Mouse (Mus musculus) embryonic facial prominence, embryonic 12.5 days (tissue): ENCODE measurements around the gene Pramef12. TPM values are rescaled to one million over a fixed set of nuclear protein-coding genes. Genes with fewer than 3 reads are reported as not detected.

Experiments
- ATAC-seq: fragments of 200-750 bp; cut with Nextera tagmentation; 2 replicates; pipeline ENCODE4 v1.8.0; 2017; ENCODE audit not compliant: insufficient number of reproducible peaks, insufficient read depth, low FRiP score, low TSS enrichment
- H3K27ac ChIP-seq: fragments of 300-500 bp; sonication (generic); 2 replicates; pipeline ENCODE4 v1.5.1; 2016; ENCODE audit warnings: mild to moderate bottlenecking
- H3K27me3 ChIP-seq: fragments of 300-500 bp; sonication (generic); 2 replicates; pipeline ENCODE4 v1.6.1; 2016; ENCODE audit warnings: mild to moderate bottlenecking, moderate library complexity
- H3K36me3 ChIP-seq: fragments of 300-500 bp; sonication (generic); 2 replicates; pipeline ENCODE4 v1.6.1; 2016; ENCODE audit warnings: mild to moderate bottlenecking
- H3K4me1 ChIP-seq: fragments of 300-500 bp; sonication (generic); 2 replicates; pipeline ENCODE4 v1.6.1; 2016
- H3K4me2 ChIP-seq: fragments of 300-500 bp; sonication (generic); replicated peaks from 2 replicates; pipeline ENCODE4 v1.6.1; 2016; ENCODE audit warnings: mild to moderate bottlenecking, moderate library complexity
- H3K4me3 ChIP-seq: fragments of 300-500 bp; sonication (generic); 2 replicates; pipeline ENCODE4 v1.5.1; 2016; ENCODE audit warnings: mild to moderate bottlenecking
- H3K9ac ChIP-seq: fragments of 300-500 bp; sonication (generic); 2 replicates; pipeline ENCODE4 v1.6.1; 2016; ENCODE audit warnings: mild to moderate bottlenecking, moderate library complexity
- H3K9me3 ChIP-seq: fragments of 300-500 bp; sonication (generic); 2 replicates; pipeline ENCODE4 v1.6.1; 2016; ENCODE audit warnings: mild to moderate bottlenecking, moderate library complexity
- WGBS: fragments of 180-500 bp; shearing (Covaris S2); methylation state at CpG from one replicate; pipeline ENCODE4 v1.1.7; 2016; 5-methylcytosine and 5-hydroxymethylcytosine counted together
- polyA plus RNA-seq: library from polyadenylated mRNA; unstranded; fragments of >200 nt; fragmentation: Nextera tagmentation; extraction: Ambion mirVana; gene quantifications from 2 replicates; pipeline ENCODE4 v1.2.1, GENCODE M21; 2016

Pramef12 gene
- polyA plus RNA-seq, result 0.14 TPM in 1 of 2 replicates, not detected in the other

DNA sequence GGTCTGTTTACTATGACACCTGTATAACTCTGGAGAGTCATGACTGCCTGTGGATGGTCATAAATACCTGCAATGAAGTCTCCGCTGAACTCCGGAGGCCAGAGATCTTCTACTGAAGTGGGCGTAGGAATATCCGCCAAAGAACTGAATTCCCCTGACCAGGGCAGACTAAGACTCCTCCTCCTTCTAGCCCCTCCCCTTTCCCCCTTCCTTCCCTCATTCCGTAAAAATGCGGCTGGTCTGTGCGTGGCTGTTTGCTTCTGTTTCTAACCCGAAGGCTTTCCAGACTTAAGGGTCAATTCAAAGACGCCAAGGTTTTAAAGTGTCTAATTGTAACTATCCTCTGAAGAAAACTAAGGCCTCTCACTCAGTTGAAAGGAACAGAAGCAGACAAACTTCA, at the start of gene Pramef12:
Pramef12 (minus strand) TSS at position 175 of the 400 bp plus-strand sequence.
- Histone ChIP-seq H3K4me1 (no peaks in the 10 kb centered on the region), H3K9me3 (no peaks in the 10 kb centered on the region), H3K36me3 (no peaks in the 10 kb centered on the region), H3K27me3 (no peaks in the 10 kb centered on the region), H3K27ac (no peak within 1 kb of the TSS), H3K4me2 (no peak within 1 kb of the TSS), H3K9ac (no peak within 1 kb of the TSS), H3K4me3 (no peak within 1 kb of the TSS)
- WGBS, result 68% methylated on average over 9 of the region's 9 CpGs
- no peak for ATAC-seq

DNA sequence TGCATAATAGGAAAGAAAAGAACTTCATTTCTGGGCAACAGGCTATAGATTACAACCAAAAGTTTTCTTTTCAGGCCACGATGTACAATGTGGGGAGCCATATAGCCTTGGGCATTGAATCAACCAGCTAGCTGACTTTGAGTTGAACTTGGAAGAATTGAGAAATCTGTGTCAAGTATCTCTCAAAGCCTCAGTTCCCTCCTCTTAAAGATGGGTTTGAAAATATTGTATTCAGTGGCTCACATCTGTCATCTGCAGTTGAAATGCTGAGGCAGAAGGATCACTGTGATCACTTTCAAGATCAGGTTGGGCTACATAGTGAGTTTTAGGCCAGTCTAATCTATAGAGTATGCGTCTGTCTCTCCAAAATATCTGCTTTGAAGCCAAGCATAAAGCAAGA, 45.0 kb upstream of the Pramef12 start, which contains the start of gene Gm9944:
Gm9944 (minus strand) TSS at position 101 of the 400 bp plus-strand sequence.
- Histone ChIP-seq H3K9me3 (no peaks in the 10 kb centered on the region; the same call in 1 of the 2 replicates), H3K27me3 (no peaks in the 10 kb centered on the region), H3K27ac (no peak within 1 kb of the TSS), H3K4me3 (no peak within 1 kb of the TSS), H3K4me2 (no peak within 1 kb of the TSS), H3K4me1 (no peaks in the 10 kb centered on the region), H3K36me3 (no peaks in the 10 kb centered on the region), H3K9ac (no peak within 1 kb of the TSS)
- no peak for ATAC-seq
- WGBS, result 76% methylated on average over 2 of the region's 2 CpGs

- no peak overlapping the region for H3K27ac ChIP-seq
- H3K27me3 ChIP-seq, result no peaks in the 10 kb centered on the region
- H3K9ac ChIP-seq, result no peak overlapping the region
- 63% methylated on average over 2 of the region's 2 CpGs for WGBS
- H3K9me3 ChIP-seq, result no peaks in the 10 kb centered on the region
- H3K4me2 ChIP-seq, result no peak overlapping the region
- H3K4me3 ChIP-seq, result no peak overlapping the region
- no peaks in the 10 kb centered on the region for H3K4me1 ChIP-seq
- no peak for ATAC-seq
- H3K36me3 ChIP-seq, result no peaks in the 10 kb centered on the region
These were observed 40.3 kb upstream of the Pramef12 start for GRCm38 (mm10) chr4:144448546-144448945.

- Histone ChIP-seq H3K36me3 (no peaks in the 10 kb centered on the region), H3K9me3 (peaks cover 3% of the 10 kb centered on the region; the same call in 1 of the 2 replicates), H3K4me2 (no peak overlapping the region), H3K4me1 (no peaks in the 10 kb centered on the region), H3K9ac (no peak overlapping the region), H3K27me3 (no peaks in the 10 kb centered on the region), H3K27ac (no peak overlapping the region), H3K4me3 (no peak overlapping the region)
- no peak for ATAC-seq
- 88% methylated on average over 1 of the region's 1 CpGs for WGBS
These were observed 33.3 kb upstream of the Pramef12 start for GRCm38 (mm10) chr4:144441582-144441981.

- Histone ChIP-seq H3K4me3 (no peak overlapping the region), H3K4me2 (no peak overlapping the region), H3K4me1 (no peaks in the 10 kb centered on the region)
These were observed 32.8 kb upstream of the Pramef12 start for GRCm38 (mm10) chr4:144441095-144441494.

DNA sequence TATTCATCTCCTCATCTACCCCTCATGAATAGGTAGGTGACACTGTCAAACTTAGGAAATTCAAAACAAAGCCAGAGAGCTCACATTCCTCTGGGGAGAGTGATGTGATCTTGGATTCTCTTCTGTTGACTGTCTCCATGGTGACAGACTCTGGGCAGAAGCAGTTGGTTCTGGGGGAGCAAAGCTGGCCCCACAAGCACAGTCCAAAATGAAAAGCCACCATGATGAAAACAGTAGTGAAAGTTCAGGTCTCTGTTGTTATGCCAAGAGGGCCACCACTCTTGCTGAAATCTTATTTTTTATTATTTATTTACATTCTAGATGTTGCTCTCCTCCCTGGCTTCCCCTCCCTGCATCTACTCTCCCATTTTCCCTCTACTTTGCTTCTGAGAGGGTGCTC, 30.4 kb upstream of the Pramef12 start, which contains the start of gene 1700012P22Rik:
1700012P22Rik (minus strand) TSS at position 101 of the 400 bp plus-strand sequence.
- Histone ChIP-seq H3K27ac (no peak within 1 kb of the TSS), H3K27me3 (no peaks in the 10 kb centered on the region), H3K4me2 (no peak within 1 kb of the TSS), H3K4me1 (no peaks in the 10 kb centered on the region), H3K4me3 (no peak within 1 kb of the TSS), H3K9me3 (peaks cover 3% of the 10 kb centered on the region; the same call in 1 of the 2 replicates), H3K36me3 (no peaks in the 10 kb centered on the region), H3K9ac (no peak within 1 kb of the TSS)
- ATAC-seq, result no peak

More at GRCm38 (mm10) chr4:144441095-144441494, 32.8 kb upstream of the Pramef12 start:
- no peak for ATAC-seq
- H3K36me3 ChIP-seq, result no peaks in the 10 kb centered on the region
- H3K9ac ChIP-seq, result no peak overlapping the region
- no peak overlapping the region for H3K27ac ChIP-seq
- peaks cover 3% of the 10 kb centered on the region; the same call in 1 of the 2 replicates for H3K9me3 ChIP-seq
- WGBS, result 69% methylated on average over 4 of the region's 4 CpGs
- H3K27me3 ChIP-seq, result no peaks in the 10 kb centered on the region

DNA sequence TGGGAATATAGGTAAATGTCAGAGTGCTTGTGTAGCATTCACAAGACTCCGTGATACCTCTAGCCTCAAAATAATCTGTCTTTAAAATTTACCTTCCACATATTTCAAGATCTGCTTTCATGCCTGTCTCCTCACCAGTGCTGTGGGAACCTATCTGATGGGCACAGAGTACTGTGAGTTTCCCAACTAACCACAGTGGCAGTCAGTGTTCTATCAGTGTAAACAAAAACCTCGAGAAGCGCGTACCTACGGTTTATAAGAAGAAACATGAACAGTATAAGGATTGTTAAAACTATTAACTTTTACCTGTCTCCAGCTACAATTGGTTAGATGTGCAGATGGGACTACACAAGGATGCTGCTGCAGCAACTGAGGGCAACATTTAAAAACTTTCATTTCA, 25.0 kb upstream of the Pramef12 start:
- H3K27me3 ChIP-seq, result no peaks in the 10 kb centered on the region
- no peak overlapping the region for H3K4me3 ChIP-seq
- H3K36me3 ChIP-seq, result no peaks in the 10 kb centered on the region
- ATAC-seq, result no peak
- no peak overlapping the region for H3K27ac ChIP-seq
- 86% methylated on average over 5 of the region's 5 CpGs for WGBS
- no peak overlapping the region for H3K4me2 ChIP-seq
- no peak overlapping the region for H3K9ac ChIP-seq
- H3K9me3 ChIP-seq, result peaks cover 6% of the 10 kb centered on the region; the same call in 1 of the 2 replicates
- no peaks in the 10 kb centered on the region for H3K4me1 ChIP-seq

- Histone ChIP-seq H3K27me3 (no peaks in the 10 kb centered on the region), H3K27ac (no peak overlapping the region), H3K4me3 (no peak overlapping the region), H3K9me3 (peaks cover 9% of the 10 kb centered on the region; the same call in 1 of the 2 replicates), H3K4me1 (no peaks in the 10 kb centered on the region), H3K36me3 (no peaks in the 10 kb centered on the region), H3K9ac (no peak overlapping the region), H3K4me2 (no peak overlapping the region)
- 78% methylated on average over 2 of the region's 2 CpGs for WGBS
- no peak for ATAC-seq
These were observed 22.5 kb upstream of the Pramef12 start for GRCm38 (mm10) chr4:144430723-144431122.

DNA sequence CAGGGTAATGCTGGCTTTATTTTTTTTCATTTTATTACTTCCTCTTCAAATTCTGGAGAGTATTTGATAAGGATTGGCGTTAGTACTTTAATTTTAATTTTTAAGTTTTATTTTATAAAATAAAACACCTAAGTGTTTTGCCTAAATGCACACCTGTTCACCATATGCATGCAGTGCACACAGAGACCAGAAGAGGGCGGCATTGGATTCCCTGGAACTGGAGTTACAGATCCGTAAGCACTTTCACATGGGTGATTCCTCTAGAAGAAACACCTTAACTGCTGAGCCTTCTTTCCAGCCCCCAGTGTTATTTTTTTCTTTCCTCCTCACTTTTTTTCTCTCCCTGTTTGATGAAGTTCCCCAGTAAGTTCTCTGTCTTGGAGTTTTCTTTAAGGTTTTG, 20.6 kb upstream of the Pramef12 start:
- Histone ChIP-seq H3K36me3 (no peaks in the 10 kb centered on the region), H3K4me1 (no peaks in the 10 kb centered on the region), H3K27ac (no peak overlapping the region), H3K9me3 (peaks cover 9% of the 10 kb centered on the region; the same call in 1 of the 2 replicates), H3K27me3 (no peaks in the 10 kb centered on the region), H3K4me2 (no peak overlapping the region), H3K9ac (no peak overlapping the region), H3K4me3 (no peak overlapping the region)
- 23% methylated on average over 3 of the region's 3 CpGs for WGBS
- ATAC-seq, result no peak

GRCm38 (mm10) chr4:144424590-144424989, 16.3 kb upstream of the Pramef12 start:
- 76% methylated on average over 5 of the region's 5 CpGs for WGBS
- ATAC-seq, result no peak

GRCm38 (mm10) chr4:144420644-144421043, 12.4 kb upstream of the Pramef12 start:
- Histone ChIP-seq H3K4me3 (no peak overlapping the region), H3K9me3 (peaks cover 5% of the 10 kb centered on the region; the same call in 1 of the 2 replicates), H3K4me2 (no peak overlapping the region), H3K27ac (no peak overlapping the region), H3K9ac (no peak overlapping the region), H3K4me1 (no peaks in the 10 kb centered on the region), H3K36me3 (no peaks in the 10 kb centered on the region), H3K27me3 (no peaks in the 10 kb centered on the region)
- ATAC-seq, result no peak

More at GRCm38 (mm10) chr4:144424590-144424989, 16.3 kb upstream of the Pramef12 start:
- H3K9me3 ChIP-seq, result peaks cover 3% of the 10 kb centered on the region; the same call in 1 of the 2 replicates
- H3K36me3 ChIP-seq, result no peaks in the 10 kb centered on the region
- H3K4me3 ChIP-seq, result no peak overlapping the region
- no peaks in the 10 kb centered on the region for H3K4me1 ChIP-seq
- H3K9ac ChIP-seq, result no peak overlapping the region
- H3K27ac ChIP-seq, result no peak overlapping the region
- no peak overlapping the region for H3K4me2 ChIP-seq
- no peaks in the 10 kb centered on the region for H3K27me3 ChIP-seq

DNA sequence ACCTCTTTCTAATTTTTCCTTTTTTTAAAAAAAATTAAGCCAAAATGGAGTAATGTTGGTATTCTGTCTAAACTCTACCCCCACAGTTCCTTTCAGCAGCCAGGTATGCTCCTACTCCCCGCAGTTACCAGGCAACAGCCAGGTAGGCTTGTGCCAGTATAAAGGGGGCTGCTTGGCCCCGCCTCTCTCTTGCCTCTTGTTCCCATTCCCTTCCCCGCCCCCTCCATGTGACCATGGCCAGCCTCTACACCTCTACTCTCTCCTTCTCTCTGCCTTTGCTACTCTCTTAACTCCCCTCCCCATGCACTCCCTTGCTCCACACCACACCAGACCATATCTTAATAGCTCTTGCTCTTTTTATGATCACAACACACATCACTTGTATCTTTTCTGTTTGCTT, 2.0 kb downstream of the Pramef12 start:
- no peaks in the 10 kb centered on the region for H3K27me3 ChIP-seq
- no peak overlapping the region for H3K27ac ChIP-seq
- H3K9me3 ChIP-seq, result no peaks in the 10 kb centered on the region
- 53% methylated on average over 3 of the region's 3 CpGs for WGBS
- H3K9ac ChIP-seq, result no peak overlapping the region
- no peaks in the 10 kb centered on the region for H3K4me1 ChIP-seq
- no peaks in the 10 kb centered on the region for H3K36me3 ChIP-seq
- H3K4me2 ChIP-seq, result no peak overlapping the region
- no peak for ATAC-seq
- no peak overlapping the region for H3K4me3 ChIP-seq
